Mouse (Mus musculus): ENCODE measurements around the gene Chsy1. TPM values are rescaled to one million over a fixed set of nuclear protein-coding genes. Genes with fewer than 3 reads are reported as not detected.

Chsy1 gene
- polyA plus RNA-seq, 1 experiment from 2014 or later = 16.1 TPM

DNA sequence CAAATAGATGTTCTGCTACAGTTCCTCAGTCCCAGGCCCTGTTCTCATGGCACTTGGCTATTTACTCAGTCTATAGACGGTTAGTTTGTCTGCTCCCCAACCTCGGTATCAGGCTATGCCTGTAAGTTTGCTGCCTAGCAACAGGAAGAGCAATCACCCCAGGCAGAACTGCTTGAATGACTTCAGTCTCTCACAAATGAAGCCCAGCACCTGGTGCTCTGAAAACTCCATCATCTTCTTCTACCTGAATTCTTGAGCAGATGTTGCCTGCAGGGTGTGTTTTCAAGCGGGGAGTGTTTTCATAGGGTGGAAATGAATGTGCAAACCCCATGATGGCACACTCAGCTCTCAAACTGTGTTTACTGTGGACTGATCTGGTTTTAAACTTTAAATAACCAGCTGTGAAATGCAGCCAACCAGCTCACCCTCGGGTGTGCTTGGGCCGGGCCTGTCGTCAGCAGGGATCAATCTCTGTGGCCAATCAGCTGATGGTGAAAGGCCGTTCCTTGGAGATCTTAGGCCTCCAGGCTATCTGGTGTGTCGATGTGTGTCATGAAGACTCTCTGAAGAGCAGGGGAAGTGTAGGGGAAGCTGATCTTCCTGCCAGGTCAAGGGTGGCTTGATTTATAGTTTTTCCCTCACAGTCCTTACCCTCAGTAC, 91.6 kb downstream of the Chsy1 start:
- H3K4me2 ChIP-seq = no peak overlapping the region
- WGBS = 20% methylated on average over 8 of the region's 8 CpGs
- ATAC-seq (replicated peaks; ENCODE audit: low FRiP score) = peak; percentile 65
- no peaks in the 10 kb centered on the region for H3K36me3 ChIP-seq
- no peak overlapping the region for H3K4me3 ChIP-seq (replicated peaks)
- peaks cover 4% of the 10 kb centered on the region; the same call in 1 of the 2 replicates for H3K9me3 ChIP-seq (replicated peaks)
- peaks cover 24% of the 10 kb centered on the region for H3K4me1 ChIP-seq
- H3K9ac ChIP-seq = no peak overlapping the region
- H3K27ac ChIP-seq = peak overlapping the region; percentile 23
- no peaks in the 10 kb centered on the region for H3K27me3 ChIP-seq

DNA sequence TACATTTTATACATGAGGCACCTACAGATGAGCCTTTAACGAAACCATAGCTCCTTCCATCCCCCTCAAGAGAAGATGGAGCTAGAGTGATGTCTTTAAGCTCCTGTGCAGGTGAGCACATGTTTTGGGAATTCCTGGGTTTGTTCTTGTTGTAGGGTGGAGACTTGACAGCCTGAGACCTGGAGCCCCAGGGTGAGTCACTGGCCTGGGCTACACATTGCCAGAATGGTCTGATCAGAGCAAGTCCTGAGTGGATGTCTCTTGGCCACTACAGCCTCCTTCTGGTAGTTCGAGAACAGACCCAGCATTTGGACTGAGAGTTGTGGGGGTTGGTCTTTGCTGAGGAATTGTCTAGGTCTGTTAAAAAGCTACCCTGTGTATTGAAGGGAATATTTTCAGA, 92.3 kb downstream of the Chsy1 start:
- no peak for ATAC-seq (replicated peaks; ENCODE audit: low FRiP score)
- Histone ChIP-seq H3K36me3 (no peaks in the 10 kb centered on the region), H3K27ac (no peak overlapping the region), H3K27me3 (no peaks in the 10 kb centered on the region), H3K4me3 (replicated peaks) (no peak overlapping the region), H3K4me1 (peaks cover 24% of the 10 kb centered on the region), H3K9me3 (replicated peaks) (peaks cover 4% of the 10 kb centered on the region; the same call in 1 of the 2 replicates), H3K9ac (no peak overlapping the region), H3K4me2 (no peak overlapping the region)
- 83% methylated on average over 2 of the region's 2 CpGs for WGBS

DNA sequence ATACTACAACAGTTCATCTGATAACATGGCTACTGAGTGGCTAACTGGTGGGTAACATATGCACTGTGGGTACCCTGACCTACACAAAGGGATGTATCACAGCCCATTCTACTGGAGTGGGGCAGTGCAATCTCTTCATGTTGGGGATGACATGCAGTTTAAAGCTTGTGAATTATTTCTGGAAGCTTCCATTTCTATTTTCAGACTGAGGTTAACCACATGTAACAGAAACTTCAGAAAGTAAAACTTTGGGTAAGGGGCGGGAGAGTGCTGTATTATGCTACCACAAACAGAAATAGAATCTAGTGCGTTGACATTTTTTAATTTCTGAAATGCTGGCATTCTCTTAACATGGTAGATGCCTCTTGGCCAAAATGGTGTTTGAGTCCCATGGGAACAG, 100.6 kb downstream of the Chsy1 start:
- Histone ChIP-seq H3K9ac (no peak overlapping the region), H3K27me3 (no peaks in the 10 kb centered on the region), H3K4me2 (no peak overlapping the region), H3K27ac (no peak overlapping the region), H3K9me3 (replicated peaks) (no peaks in the 10 kb centered on the region; the same call in 1 of the 2 replicates), H3K4me1 (no peaks in the 10 kb centered on the region), H3K36me3 (no peaks in the 10 kb centered on the region), H3K4me3 (replicated peaks) (no peak overlapping the region)
- ATAC-seq (replicated peaks; ENCODE audit: low FRiP score) = no peak
- WGBS = 85% methylated on average over 2 of the region's 2 CpGs

DNA sequence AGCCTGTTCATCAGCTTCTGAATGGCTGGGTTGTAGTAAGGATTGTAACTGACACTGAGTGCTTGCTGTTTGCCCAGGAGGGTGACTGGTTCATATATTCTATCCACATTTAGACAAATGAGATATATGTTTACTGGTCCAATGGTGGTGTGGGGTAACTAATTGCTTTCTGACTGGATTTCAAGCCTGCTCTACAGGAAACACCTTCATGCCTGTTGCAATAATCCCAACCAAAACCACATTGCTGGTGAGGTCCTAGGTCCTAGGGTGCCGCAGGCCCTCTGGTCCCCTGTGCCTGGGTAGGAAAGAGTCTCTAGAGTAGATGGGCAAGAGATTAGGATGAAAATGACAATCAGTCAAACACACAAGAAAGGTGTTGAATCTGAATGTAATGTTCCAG, 103.6 kb downstream of the Chsy1 start:
- ATAC-seq (replicated peaks; ENCODE audit: low FRiP score) = no peak
- 92% methylated on average over 1 of the region's 1 CpGs for WGBS
- no peak overlapping the region for H3K4me2 ChIP-seq

DNA sequence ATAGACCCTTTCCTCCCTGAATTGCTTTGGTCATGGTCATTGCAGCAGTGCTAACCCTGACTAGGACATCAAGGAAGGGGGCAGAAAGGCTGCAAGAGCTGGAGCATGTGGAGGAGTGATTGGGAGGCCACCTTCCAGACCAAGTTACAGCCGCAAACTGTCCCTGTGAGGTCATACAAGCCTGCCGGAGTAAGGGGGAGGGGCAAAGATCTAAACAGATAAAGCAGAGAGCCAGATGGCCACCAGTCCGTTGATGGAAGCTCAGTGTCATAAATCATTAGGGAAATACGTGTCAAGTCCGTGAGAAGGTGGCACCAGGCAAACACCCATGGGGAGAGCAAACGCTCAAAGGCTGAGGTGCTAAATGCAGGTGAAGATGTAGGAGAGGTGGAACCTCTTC, 105.2 kb downstream of the Chsy1 start:
- no peak overlapping the region for H3K4me2 ChIP-seq

More for the DNA sequence above, 103.6 kb downstream of the Chsy1 start:
- Histone ChIP-seq H3K27ac (no peak overlapping the region), H3K4me1 (peaks cover 10% of the 10 kb centered on the region), H3K36me3 (no peaks in the 10 kb centered on the region), H3K9ac (no peak overlapping the region), H3K27me3 (no peaks in the 10 kb centered on the region), H3K4me3 (replicated peaks) (no peak overlapping the region), H3K9me3 (replicated peaks) (no peaks in the 10 kb centered on the region; the same call in 1 of the 2 replicates)

DNA sequence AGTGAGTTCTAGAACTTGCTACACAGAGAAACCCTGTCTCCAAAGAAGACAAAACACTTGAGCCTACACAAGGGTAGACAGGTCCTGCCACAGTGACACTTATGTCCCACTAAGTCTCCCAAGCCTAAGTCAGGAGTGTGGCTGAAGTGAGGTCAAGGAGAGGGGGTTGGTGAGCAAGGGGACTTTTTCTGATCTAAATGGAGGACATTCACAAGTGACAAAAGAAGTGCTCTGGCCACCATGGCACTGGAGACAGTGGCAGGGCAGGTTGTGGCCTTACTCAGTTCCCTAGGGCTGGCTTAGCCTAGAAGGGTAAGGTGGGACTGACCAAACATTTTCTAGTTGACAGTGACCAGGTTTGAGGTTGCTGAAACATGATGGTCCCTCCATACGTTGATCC, 106.6 kb downstream of the Chsy1 start:
- Histone ChIP-seq H3K36me3 (no peaks in the 10 kb centered on the region), H3K27ac (no peak overlapping the region), H3K4me1 (peaks cover 23% of the 10 kb centered on the region), H3K9me3 (replicated peaks) (no peaks in the 10 kb centered on the region; the same call in 1 of the 2 replicates), H3K9ac (no peak overlapping the region), H3K4me3 (replicated peaks) (no peak overlapping the region), H3K4me2 (no peak overlapping the region), H3K27me3 (no peaks in the 10 kb centered on the region)
- ATAC-seq (replicated peaks; ENCODE audit: low FRiP score) = no peak
- WGBS = 90% methylated on average over 1 of the region's 1 CpGs

More for the DNA sequence above, 105.2 kb downstream of the Chsy1 start:
- WGBS = 28% methylated on average over 6 of the region's 6 CpGs
- peaks cover 23% of the 10 kb centered on the region for H3K4me1 ChIP-seq
- H3K36me3 ChIP-seq = no peaks in the 10 kb centered on the region
- no peaks in the 10 kb centered on the region; the same call in 1 of the 2 replicates for H3K9me3 ChIP-seq (replicated peaks)
- no peak overlapping the region for H3K4me3 ChIP-seq (replicated peaks)
- no peak overlapping the region for H3K9ac ChIP-seq
- no peak overlapping the region for H3K27ac ChIP-seq
- no peak for ATAC-seq (replicated peaks; ENCODE audit: low FRiP score)
- H3K27me3 ChIP-seq = no peaks in the 10 kb centered on the region

DNA sequence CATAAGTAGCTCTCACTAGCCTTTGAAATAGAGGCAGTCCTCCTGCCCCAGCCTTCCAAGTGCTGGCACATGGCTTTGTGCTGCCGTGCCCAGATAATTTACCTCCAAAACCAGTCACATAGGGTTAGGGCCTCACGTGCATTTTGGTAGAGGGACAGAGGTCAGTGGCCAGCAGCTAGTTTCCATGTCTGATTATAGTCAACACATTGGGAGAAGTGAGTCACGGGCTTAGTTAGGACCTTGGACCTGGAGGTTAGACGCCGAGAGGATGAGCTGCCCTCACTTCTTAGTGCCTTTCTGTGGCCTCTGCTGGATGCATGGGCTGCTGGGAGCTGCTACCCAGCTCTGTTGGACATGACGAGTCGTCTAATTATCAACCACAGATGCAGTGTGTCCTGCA, 107.7 kb downstream of the Chsy1 start:
- Histone ChIP-seq H3K36me3 (no peaks in the 10 kb centered on the region), H3K4me2 (no peak overlapping the region), H3K27me3 (no peaks in the 10 kb centered on the region), H3K27ac (peak overlapping the region; percentile 89; the same call in 1 of the 2 replicates), H3K9me3 (replicated peaks) (no peaks in the 10 kb centered on the region; the same call in 1 of the 2 replicates), H3K9ac (no peak overlapping the region), H3K4me3 (replicated peaks) (no peak overlapping the region), H3K4me1 (peaks cover 23% of the 10 kb centered on the region)
- WGBS = 78% methylated on average over 7 of the region's 7 CpGs
- no peak for ATAC-seq (replicated peaks; ENCODE audit: low FRiP score)

DNA sequence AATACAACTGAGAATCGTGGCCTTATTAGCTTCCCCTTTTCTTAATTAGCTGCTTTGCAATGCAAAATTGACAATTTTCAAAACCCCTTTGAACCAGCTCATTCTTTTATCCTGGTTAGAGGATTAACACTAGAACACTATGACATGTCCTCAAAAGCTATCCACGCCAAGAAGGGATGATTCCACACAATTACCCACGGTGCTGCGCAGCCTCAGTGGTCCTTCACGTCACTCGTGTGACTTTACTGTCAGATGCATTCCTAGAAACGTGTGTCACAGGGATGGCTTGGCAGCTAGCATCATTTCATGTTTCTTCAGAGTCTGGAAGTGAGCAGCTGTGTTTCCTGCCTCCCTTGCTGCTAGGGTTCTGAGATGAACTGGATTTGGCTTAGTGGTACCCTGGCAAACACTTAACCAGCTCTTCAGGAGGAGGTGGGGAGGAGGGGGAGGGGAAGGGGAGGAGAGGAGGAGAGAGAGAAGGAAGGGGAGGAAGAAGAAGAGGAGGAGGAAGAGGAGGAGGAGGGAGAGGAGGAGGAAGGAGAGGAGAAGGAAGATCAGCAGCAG, 108.3 kb downstream of the Chsy1 start:
- Histone ChIP-seq H3K9me3 (replicated peaks) (no peaks in the 10 kb centered on the region; the same call in 1 of the 2 replicates), H3K9ac (no peak overlapping the region), H3K27me3 (no peaks in the 10 kb centered on the region), H3K4me1 (peaks cover 25% of the 10 kb centered on the region), H3K4me3 (replicated peaks) (no peak overlapping the region), H3K36me3 (no peaks in the 10 kb centered on the region), H3K4me2 (no peak overlapping the region), H3K27ac (peak overlapping the region; percentile 89)
- WGBS = 75% methylated on average over 7 of the region's 7 CpGs
- ATAC-seq (replicated peaks; ENCODE audit: low FRiP score) = no peak

DNA sequence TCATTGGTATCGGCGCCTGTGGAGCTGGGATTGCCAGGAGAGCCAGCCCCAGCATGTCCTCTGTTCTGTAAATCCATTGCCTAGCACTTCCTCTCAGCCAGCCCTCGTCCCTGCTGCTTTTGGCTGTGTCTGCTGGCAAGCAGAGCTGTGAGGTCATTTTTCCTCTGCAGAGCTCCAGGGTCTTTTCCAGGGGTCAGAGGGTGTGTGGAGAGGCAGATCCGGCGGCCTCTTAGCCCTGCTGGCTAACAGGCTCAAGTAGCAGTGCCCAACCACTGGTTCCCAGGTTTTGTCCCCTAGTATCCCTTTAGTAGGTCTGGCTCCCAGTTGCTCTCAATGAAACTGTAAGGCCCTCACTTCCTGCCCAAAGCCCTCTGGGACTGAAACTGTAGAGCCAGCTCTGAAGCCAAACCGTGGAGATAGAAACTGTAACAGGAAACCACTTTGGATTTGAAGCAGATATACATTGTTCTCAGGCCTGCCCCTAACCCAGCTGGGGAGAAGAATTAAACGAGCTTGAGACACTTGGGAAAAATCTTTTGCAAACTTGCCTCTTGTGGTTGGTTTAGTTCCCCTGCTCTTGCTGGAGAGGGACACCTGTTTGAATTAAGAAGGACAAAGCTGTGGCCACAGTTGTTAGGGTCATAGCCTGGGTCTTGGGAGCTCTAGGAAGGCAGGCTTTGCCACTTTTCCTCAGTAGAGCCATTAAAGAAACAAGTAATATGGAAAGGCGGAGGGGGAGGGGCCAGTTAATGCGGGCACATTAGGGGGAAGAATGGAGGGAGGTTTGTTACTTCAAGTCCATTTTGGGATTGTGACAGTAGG, 109.1 kb downstream of the Chsy1 start:
- no peak overlapping the region for H3K9ac ChIP-seq
- H3K4me1 ChIP-seq = peaks cover 27% of the 10 kb centered on the region
- H3K4me2 ChIP-seq = no peak overlapping the region
- H3K27ac ChIP-seq = peak overlapping the region; percentile 89
- ATAC-seq (replicated peaks; ENCODE audit: low FRiP score) = peak; percentile 50; the same call in 1 of the 2 replicates
- no peak overlapping the region for H3K4me3 ChIP-seq (replicated peaks)
- no peaks in the 10 kb centered on the region for H3K27me3 ChIP-seq
- 20% methylated on average over 9 of the region's 9 CpGs for WGBS
- no peaks in the 10 kb centered on the region for H3K36me3 ChIP-seq
- no peaks in the 10 kb centered on the region; the same call in 1 of the 2 replicates for H3K9me3 ChIP-seq (replicated peaks)

DNA sequence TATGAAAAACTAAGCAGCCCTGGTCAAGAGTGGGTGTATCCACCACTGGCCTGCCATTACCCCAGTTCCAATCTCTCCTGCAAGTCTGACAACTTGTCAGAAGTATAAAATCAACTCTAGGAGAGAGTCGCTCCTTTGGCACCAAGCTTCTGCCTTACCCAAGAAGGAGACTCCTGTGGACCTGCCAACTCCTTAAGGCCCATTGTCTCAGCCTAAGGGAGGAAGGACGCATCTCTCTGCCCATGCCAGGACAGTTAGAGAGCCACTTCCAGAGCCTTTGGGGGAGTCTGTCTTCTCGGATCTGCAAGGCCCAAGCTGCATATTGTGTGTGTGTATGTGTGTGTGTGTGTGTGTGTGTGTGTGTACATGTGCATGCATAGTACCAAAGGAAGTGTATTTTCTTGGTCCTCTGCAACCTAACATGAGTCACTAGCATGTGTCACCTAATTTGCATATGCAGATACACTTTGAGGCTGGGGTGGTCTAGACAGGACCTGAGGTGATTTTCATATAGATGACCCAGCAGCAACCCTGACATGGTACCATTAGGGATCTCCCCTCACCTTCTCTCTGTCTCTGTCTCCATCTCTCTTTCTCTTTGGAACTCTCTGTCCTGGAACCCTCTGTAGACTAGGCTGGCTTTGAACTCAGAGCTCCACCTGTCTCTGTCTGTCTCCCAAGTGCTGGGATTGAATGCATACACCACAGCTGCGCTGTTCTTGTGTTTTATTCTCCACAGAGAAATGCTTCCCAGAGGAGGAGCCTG, 109.9 kb downstream of the Chsy1 start:
- Histone ChIP-seq H3K4me2 (no peak overlapping the region), H3K9me3 (replicated peaks) (no peaks in the 10 kb centered on the region; the same call in 1 of the 2 replicates), H3K9ac (no peak overlapping the region), H3K27ac (peak overlapping the region; percentile 89), H3K36me3 (no peaks in the 10 kb centered on the region), H3K4me3 (replicated peaks) (no peak overlapping the region), H3K4me1 (peaks cover 27% of the 10 kb centered on the region), H3K27me3 (no peaks in the 10 kb centered on the region)
- WGBS = 88% methylated on average over 4 of the region's 4 CpGs
- ATAC-seq (replicated peaks; ENCODE audit: low FRiP score) = no peak

DNA sequence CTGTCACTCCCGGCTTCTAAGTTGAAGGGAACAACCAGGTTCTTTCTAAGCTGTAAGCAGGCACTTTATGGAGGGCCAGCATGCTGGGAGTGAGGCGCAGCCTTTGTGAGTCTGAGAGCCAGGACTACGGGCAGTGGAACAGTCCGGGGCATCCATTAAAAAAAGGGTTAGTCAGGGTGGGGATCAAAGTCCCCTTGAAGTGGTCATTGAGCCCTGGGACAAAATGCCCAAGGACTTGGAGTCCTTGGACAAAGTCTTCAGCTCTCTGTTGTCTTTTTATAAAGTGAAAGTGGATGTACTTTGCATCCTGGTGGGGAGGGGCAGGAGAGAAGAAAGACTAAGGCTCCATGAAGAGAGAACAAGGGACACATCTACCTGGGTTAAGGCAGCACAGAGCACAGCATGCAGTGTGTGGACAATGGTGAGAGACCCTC, 110.5 kb downstream of the Chsy1 start:
- no peaks in the 10 kb centered on the region for H3K9me3 ChIP-seq (replicated peaks)
- ATAC-seq (replicated peaks; ENCODE audit: low FRiP score) = no peak
- H3K4me1 ChIP-seq = peaks cover 27% of the 10 kb centered on the region
- no peak overlapping the region for H3K9ac ChIP-seq
- no peaks in the 10 kb centered on the region for H3K27me3 ChIP-seq
- no peak overlapping the region for H3K4me3 ChIP-seq (replicated peaks)
- 67% methylated on average over 4 of the region's 4 CpGs for WGBS
- no peak overlapping the region for H3K27ac ChIP-seq
- H3K4me2 ChIP-seq = no peak overlapping the region
- no peaks in the 10 kb centered on the region for H3K36me3 ChIP-seq

Measured in kidney, embryonic 15.5 days (tissue).